Mouse (Mus musculus): ENCODE measurements around the gene Styx. TPM values are rescaled to one million over a fixed set of nuclear protein-coding genes. Genes with fewer than 3 reads are reported as not detected.

Gene Styx
- 5.5 TPM for polyA plus RNA-seq (2017; shearing (Covaris generic))

DNA sequence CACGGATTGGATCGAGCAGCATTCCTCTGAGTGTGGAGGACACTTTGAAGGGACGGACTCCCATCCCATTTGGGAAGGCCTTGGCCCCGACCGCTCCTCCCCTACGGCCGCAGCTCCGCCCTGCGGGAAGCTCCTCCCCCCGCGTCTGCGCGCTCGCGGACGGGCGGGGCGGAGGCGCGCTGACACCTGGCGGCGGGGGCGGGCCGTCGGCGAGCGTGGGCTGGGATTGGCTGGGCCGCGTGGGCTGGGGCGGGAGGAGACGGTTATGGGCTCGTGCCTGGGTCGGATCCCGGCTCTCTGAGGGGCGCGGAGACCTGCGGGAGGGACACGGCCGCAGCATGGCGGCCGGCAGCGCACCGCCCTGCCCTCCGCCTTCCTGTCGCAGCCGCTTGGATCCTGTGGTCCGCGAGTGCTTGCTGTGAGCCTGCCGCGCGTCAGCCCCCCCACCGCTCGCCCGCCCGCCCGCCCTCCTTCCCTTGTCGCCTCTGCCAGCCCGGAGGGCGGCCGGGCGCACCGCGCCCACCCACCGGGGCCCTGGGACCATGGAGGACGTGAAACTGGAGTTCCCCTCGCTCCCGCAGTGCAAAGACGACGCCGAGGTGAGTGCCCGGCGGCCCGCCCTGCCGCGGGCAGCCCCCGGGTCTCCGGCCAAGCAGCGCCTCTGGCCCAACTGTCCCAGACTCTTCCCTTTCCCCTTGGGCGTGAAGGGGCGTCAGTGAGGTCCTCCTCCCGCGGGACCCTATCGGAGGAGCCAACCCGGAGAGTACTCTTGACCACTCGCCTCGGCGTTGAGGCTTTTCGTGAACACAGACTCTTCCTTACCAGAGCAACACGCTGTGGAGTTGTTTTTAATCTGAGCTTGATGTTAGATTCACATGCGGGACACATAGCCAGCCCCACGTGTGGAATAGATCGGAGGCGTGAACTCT is at the start of gene Styx:
Styx (plus strand) TSS at position 163 of the 929 bp plus-strand sequence.

DNA sequence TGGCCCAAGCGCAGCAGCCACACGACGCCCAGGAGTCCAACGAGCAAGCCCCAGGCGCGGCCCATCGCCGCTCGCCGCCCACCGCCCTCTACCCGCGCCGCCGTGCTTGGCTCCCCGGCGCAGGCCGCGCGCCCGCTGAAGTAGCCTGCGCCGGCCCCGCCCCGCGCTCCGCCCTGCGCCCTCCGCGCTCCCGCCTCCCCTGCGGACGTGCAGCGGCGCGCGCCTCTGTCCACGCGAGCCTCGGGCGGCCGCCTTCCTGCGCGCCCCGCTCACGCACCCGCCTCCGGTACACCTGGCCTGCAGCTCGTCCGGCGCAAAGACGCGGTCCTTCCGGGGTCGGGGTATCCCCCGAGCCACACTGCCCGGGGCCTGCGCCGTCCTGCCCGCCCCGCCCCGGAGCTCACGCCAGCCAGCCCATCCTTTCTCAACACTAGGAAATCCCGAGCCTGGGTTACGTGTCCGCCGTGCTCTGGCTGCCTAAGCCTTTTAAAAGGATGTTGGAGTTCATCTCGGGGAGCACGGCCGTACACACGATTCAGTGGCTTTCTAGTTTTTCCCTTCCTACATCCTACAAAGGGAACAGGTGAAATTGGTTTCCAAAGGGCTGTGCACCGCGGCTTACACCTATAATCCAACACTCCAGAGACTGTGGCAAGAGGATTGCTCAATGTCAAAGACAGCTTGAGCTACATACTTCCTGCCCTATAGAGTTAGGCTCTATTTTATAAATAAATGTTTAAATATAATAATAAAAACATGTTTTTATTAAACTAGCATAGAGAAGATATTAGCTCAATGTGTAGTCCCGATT is 32.3 kb upstream of the Styx start, which contains the start of gene Ero1l:
Ero1l (minus strand) TSS at position 346 of the 811 bp plus-strand sequence.

DNA sequence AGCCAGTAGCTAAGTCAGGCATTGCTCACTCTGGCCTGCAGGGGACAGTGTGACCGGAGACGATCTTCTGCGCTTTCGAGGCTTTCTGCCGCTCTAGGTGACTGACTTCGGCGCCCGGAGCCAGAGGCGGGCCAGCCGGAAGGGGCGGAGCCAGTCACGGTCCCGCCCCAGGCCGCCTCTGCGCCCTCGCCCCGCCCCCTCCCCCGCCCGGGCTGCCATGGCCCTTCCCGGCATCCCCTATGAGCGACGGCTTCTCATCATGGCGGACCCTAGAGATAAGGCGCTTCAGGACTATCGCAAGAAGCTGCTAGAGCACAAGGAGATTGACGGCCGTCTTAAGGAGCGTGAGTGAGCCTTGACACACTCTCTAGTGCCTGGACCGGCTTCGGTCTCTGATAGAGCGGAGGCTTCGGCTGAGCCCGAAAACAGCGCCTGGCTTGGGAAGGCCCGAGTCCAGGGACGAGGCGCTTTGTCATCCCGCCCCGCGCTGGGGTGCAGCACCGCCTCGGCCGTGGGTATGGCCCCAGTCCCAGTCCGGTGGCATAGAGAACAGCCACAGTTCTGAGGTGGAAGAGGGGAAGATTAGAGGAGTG is 21.2 kb upstream of the Styx start, which contains the start of gene Psmc6:
Psmc6 (plus strand) TSS at position 200 of the 593 bp plus-strand sequence.

GRCm38 (mm10) chr14:45404813-45405212 is 53.9 kb downstream of the Styx start, which contains the start of gene Gnpnat1:
Gene Gnpnat1, minus strand, starts transcription at chr14:45404913.

Other genes starting within 250 kb of the Styx start
- 0.20 TPM for gene Gpr137c, start 131.4 kb upstream of the Styx start, polyA plus RNA-seq (2017; shearing (Covaris generic))
- gene Txndc16, start 130.8 kb upstream of the Styx start, polyA plus RNA-seq (2017; shearing (Covaris generic)) = 18.0 TPM
- gene Ero1l, start 32.3 kb upstream of the Styx start, polyA plus RNA-seq (2017; shearing (Covaris generic)) = 18.8 TPM
- 164 TPM for gene Psmc6, start 21.3 kb upstream of the Styx start, polyA plus RNA-seq (2017; shearing (Covaris generic))
- gene Gnpnat1, start 53.8 kb downstream of the Styx start, polyA plus RNA-seq (2017; shearing (Covaris generic)) = 79.7 TPM
- not detected for gene Fermt2, start 179.0 kb downstream of the Styx start, polyA plus RNA-seq (2017; shearing (Covaris generic))

Measured in inflammation-experienced regulatory T-cells, adult 16 weeks (primary cell).